Mouse (Mus musculus) heart, embryonic 15.5 days (tissue): ENCODE results near the gene Kdm4c. TPM values are rescaled to one million over a fixed set of nuclear protein-coding genes. Genes with fewer than 3 reads are reported as not detected.
"Not testable (repeated sequence)": the region's sequence is repeated elsewhere in the genome, so short reads cannot be mapped to it uniquely, and the experiment has no call there.

Experiments used
- ATAC-seq: fragments of 200-750 bp; cut with Nextera tagmentation; replicated peaks from 2 replicates; pipeline ENCODE4 v1.8.0; 2017; ENCODE audit warnings: low read depth, moderate TSS enrichment; ENCODE audit not compliant: insufficient number of reproducible peaks, insufficient read depth, low FRiP score
- H3K27ac ChIP-seq: fragments of 300-500 bp; sonication (generic); 2 replicates; pipeline ENCODE4 v1.5.1; 2015; ENCODE audit warnings: mild to moderate bottlenecking, inconsistent platforms
- H3K27me3 ChIP-seq: fragments of 300-500 bp; sonication (generic); 2 replicates; pipeline ENCODE4 v1.6.1; 2015; ENCODE audit warnings: inconsistent platforms
- H3K36me3 ChIP-seq: fragments of 300-500 bp; sonication (generic); 2 replicates; pipeline ENCODE4 v1.6.1; 2015; ENCODE audit warnings: mild to moderate bottlenecking, inconsistent platforms
- H3K4me1 ChIP-seq: fragments of 300-500 bp; sonication (generic); replicated peaks from 2 replicates; pipeline ENCODE4 v1.6.1; 2015; ENCODE audit warnings: inconsistent platforms
- H3K4me2 ChIP-seq: fragments of 300-500 bp; sonication (generic); 2 replicates; pipeline ENCODE4 v1.6.1; 2015; ENCODE audit warnings: inconsistent platforms, mild to moderate bottlenecking, moderate library complexity
- H3K4me3 ChIP-seq: fragments of 300-500 bp; sonication (generic); 2 replicates; pipeline ENCODE4 v1.5.1; 2015; ENCODE audit warnings: mild to moderate bottlenecking, inconsistent platforms
- H3K9ac ChIP-seq: fragments of 300-500 bp; sonication (generic); 2 replicates; pipeline ENCODE4 v1.6.1; 2015; ENCODE audit warnings: mild to moderate bottlenecking, inconsistent platforms
- H3K9me3 ChIP-seq: fragments of 300-500 bp; sonication (generic); replicated peaks from 2 replicates; pipeline ENCODE4 v1.6.1; 2016; ENCODE audit warnings: inconsistent platforms
- WGBS: fragments of 180-500 bp; shearing (Covaris S2); methylation state at CpG from one replicate; pipeline ENCODE4 v1.1.7; 2015; ENCODE audit warnings: mixed read lengths; 5-methylcytosine and 5-hydroxymethylcytosine counted together
- polyA plus RNA-seq: library from polyadenylated mRNA; unstranded; fragments of >200 nt; fragmentation: Nextera tagmentation; extraction: Ambion mirVana; gene quantifications from 2 replicates; pipeline ENCODE4 v1.2.1, GENCODE M21; 2015

Gene Kdm4c
- polyA plus RNA-seq, 1 experiment from 2014 or later = 10.1 TPM

GRCm38 (mm10) chr4:74315388-74315787, 73.1 kb downstream of the Kdm4c start:
- H3K9me3 ChIP-seq = no peaks in the 10 kb centered on the region
- WGBS = 94% methylated on average over 5 of the region's 5 CpGs
- no peak overlapping the region for H3K9ac ChIP-seq
- H3K27me3 ChIP-seq = no peaks in the 10 kb centered on the region
- H3K4me3 ChIP-seq = no peak overlapping the region
- no peaks in the 10 kb centered on the region for H3K4me1 ChIP-seq
- ATAC-seq = no peak
- no peak overlapping the region for H3K4me2 ChIP-seq
- H3K27ac ChIP-seq = no peak overlapping the region
- H3K36me3 ChIP-seq = peaks cover 14% of the 10 kb centered on the region; the same call in 1 of the 2 replicates

- WGBS = 82% methylated on average over 1 of the region's 1 CpGs
- ATAC-seq = no peak
- Histone ChIP-seq H3K4me2 (no peak overlapping the region), H3K9ac (no peak overlapping the region), H3K4me3 (no peak overlapping the region), H3K27me3 (no peaks in the 10 kb centered on the region), H3K36me3 (peaks cover 14% of the 10 kb centered on the region; the same call in 1 of the 2 replicates), H3K27ac (no peak overlapping the region), H3K9me3 (no peaks in the 10 kb centered on the region), H3K4me1 (no peaks in the 10 kb centered on the region)
Observed at GRCm38 (mm10) chr4:74319313-74319712, 77.0 kb downstream of the Kdm4c start.

GRCm38 (mm10) chr4:74357479-74357878, 115.2 kb downstream of the Kdm4c start:
- 84% methylated on average over 4 of the region's 4 CpGs for WGBS
- ATAC-seq = no peak
- H3K4me2 ChIP-seq = no peak overlapping the region
- no peak overlapping the region for H3K27ac ChIP-seq
- no peaks in the 10 kb centered on the region for H3K9me3 ChIP-seq
- no peak overlapping the region for H3K4me3 ChIP-seq
- no peaks in the 10 kb centered on the region for H3K27me3 ChIP-seq
- peaks cover 24% of the 10 kb centered on the region; the same call in 1 of the 2 replicates for H3K36me3 ChIP-seq
- no peak overlapping the region for H3K9ac ChIP-seq
- H3K4me1 ChIP-seq = no peaks in the 10 kb centered on the region

GRCm38 (mm10) chr4:74360274-74360673, 118.0 kb downstream of the Kdm4c start:
- H3K9ac ChIP-seq = no peak overlapping the region
- H3K9me3 ChIP-seq = no peaks in the 10 kb centered on the region
- H3K4me3 ChIP-seq = no peak overlapping the region
- H3K27ac ChIP-seq = no peak overlapping the region
- no peak for ATAC-seq
- no peaks in the 10 kb centered on the region for H3K4me1 ChIP-seq
- H3K36me3 ChIP-seq = peaks cover 18% of the 10 kb centered on the region; the same call in 1 of the 2 replicates
- no peak overlapping the region for H3K4me2 ChIP-seq
- H3K27me3 ChIP-seq = no peaks in the 10 kb centered on the region
- WGBS = 98% methylated on average over 3 of the region's 3 CpGs

GRCm38 (mm10) chr4:74386583-74386982, 144.3 kb downstream of the Kdm4c start:
- Histone ChIP-seq H3K36me3 (peaks cover 5% of the 10 kb centered on the region; the same call in 1 of the 2 replicates), H3K27ac (no peak overlapping the region), H3K4me2 (no peak overlapping the region), H3K4me1 (no peaks in the 10 kb centered on the region), H3K27me3 (no peaks in the 10 kb centered on the region), H3K4me3 (no peak overlapping the region), H3K9me3 (no peaks in the 10 kb centered on the region), H3K9ac (no peak overlapping the region)
- 65% methylated on average over 4 of the region's 4 CpGs for WGBS
- no peak for ATAC-seq

- Histone ChIP-seq H3K27ac (no peak overlapping the region), H3K4me3 (no peak overlapping the region), H3K27me3 (no peaks in the 10 kb centered on the region), H3K36me3 (peaks cover 17% of the 10 kb centered on the region), H3K4me1 (no peaks in the 10 kb centered on the region), H3K9me3 (no peaks in the 10 kb centered on the region), H3K9ac (no peak overlapping the region), H3K4me2 (no peak overlapping the region)
- ATAC-seq = no peak
- 98% methylated on average over 2 of the region's 2 CpGs for WGBS
Observed at GRCm38 (mm10) chr4:74393162-74393561, 150.9 kb downstream of the Kdm4c start.

- H3K4me2 ChIP-seq = no peak overlapping the region
- H3K4me1 ChIP-seq = no peaks in the 10 kb centered on the region
- no peak for ATAC-seq
- H3K9me3 ChIP-seq = no peaks in the 10 kb centered on the region
- 77% methylated on average over 5 of the region's 5 CpGs for WGBS
- H3K27ac ChIP-seq = no peak overlapping the region
- H3K36me3 ChIP-seq = peaks cover 20% of the 10 kb centered on the region
- H3K4me3 ChIP-seq = no peak overlapping the region
- no peak overlapping the region for H3K9ac ChIP-seq
- no peaks in the 10 kb centered on the region for H3K27me3 ChIP-seq
Observed at GRCm38 (mm10) chr4:74396562-74396961, 154.3 kb downstream of the Kdm4c start.

GRCm38 (mm10) chr4:74401617-74402313, 159.5 kb downstream of the Kdm4c start:
- H3K9me3 ChIP-seq, H3K27me3 ChIP-seq, ATAC-seq, H3K4me2 ChIP-seq, H3K4me1 ChIP-seq, H3K4me3 ChIP-seq, H3K27ac ChIP-seq, H3K9ac ChIP-seq: not testable (repeated sequence)
- peaks cover 36% of the 10 kb centered on the region for H3K36me3 ChIP-seq
- 93% methylated on average over 7 of the region's 7 CpGs for WGBS

- H3K36me3 ChIP-seq = peaks cover 20% of the 10 kb centered on the region
- no peak overlapping the region for H3K27ac ChIP-seq
- no peak overlapping the region for H3K4me3 ChIP-seq
- no peaks in the 10 kb centered on the region for H3K4me1 ChIP-seq
- WGBS = 79% methylated on average over 1 of the region's 1 CpGs
- H3K4me2 ChIP-seq = no peak overlapping the region
- H3K9me3 ChIP-seq = no peaks in the 10 kb centered on the region
- H3K27me3 ChIP-seq = no peaks in the 10 kb centered on the region
- no peak for ATAC-seq
- no peak overlapping the region for H3K9ac ChIP-seq
Observed at GRCm38 (mm10) chr4:74408731-74409130, 166.4 kb downstream of the Kdm4c start.

GRCm38 (mm10) chr4:74419794-74420193, 177.5 kb downstream of the Kdm4c start:
- Histone ChIP-seq H3K9ac (no peak overlapping the region), H3K9me3 (no peaks in the 10 kb centered on the region), H3K4me2 (no peak overlapping the region), H3K27ac (no peak overlapping the region), H3K4me3 (no peak overlapping the region), H3K27me3 (no peaks in the 10 kb centered on the region), H3K4me1 (no peaks in the 10 kb centered on the region), H3K36me3 (no peaks in the 10 kb centered on the region)
- WGBS = 53% methylated on average over 1 of the region's 1 CpGs
- no peak for ATAC-seq
